Mouse (Mus musculus): ENCODE data around the gene Phf6.
"Not testable (repeated sequence)": the region's sequence is repeated elsewhere in the genome, so short reads cannot be mapped to it uniquely, and the experiment has no call there.

The Phf6 gene

DNA sequence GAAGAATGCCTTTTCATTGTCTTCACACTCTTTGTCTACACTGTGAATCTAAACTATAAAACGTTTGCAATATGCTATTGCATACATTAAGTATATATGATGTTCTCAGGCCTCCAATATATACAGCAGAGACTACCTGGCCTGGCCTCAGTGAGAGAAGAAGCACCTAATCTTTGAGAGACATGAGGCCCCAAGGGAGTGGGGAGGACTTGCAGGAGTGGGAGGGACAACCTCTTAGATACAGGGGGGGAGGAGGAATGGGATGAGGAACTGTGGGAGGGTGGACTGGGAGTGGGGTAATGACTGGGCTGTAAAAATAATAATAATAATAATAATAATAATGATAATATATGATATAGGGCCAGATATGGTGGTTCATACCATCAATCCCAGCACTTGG lies 66.5 kb downstream of the Phf6 start:
- no peak for DNase-seq (ENCODE audit: low spot score in 2 of 2)

GRCm38 (mm10) chrX:52981378-52981777 lies 69.3 kb downstream of the Phf6 start:
- no peak for DNase-seq (ENCODE audit: low spot score in 2 of 2)

GRCm38 (mm10) chrX:52987905-52988783 lies 76.1 kb downstream of the Phf6 start, which contains the start of gene Hprt:
TSS of gene Hprt (plus strand) at chrX:52988137.
- peak; percentile 74 to 81 for DNase-seq (ENCODE audit: low spot score in 2 of 2)

DNA sequence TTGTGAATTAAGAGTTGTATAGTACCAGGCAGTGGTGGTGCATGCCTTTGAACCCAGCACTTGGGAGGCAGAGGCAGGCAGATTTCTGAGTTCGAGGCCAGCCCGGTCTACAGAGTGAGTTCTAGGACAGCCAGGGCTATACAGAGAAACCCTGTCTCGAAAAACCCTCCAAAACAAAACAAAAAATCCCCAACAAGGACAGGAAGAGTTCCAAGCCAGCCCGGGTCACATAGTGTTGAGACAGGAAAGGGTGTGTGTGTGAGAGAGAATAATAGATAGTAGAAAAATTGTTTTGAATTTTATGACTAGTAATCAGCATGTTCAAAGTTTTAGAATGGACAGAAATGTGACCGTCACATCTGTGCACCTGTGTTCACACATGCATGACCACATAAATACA lies 82.7 kb downstream of the Phf6 start:
- DNase-seq (ENCODE audit: low spot score in 2 of 2), result not testable (repeated sequence)

- peak in 1 of 2 experiments; percentile 5 for DNase-seq (ENCODE audit: low spot score in 2 of 2)
Observed at GRCm38 (mm10) chrX:53004887-53005286, 92.8 kb downstream of the Phf6 start.

DNA sequence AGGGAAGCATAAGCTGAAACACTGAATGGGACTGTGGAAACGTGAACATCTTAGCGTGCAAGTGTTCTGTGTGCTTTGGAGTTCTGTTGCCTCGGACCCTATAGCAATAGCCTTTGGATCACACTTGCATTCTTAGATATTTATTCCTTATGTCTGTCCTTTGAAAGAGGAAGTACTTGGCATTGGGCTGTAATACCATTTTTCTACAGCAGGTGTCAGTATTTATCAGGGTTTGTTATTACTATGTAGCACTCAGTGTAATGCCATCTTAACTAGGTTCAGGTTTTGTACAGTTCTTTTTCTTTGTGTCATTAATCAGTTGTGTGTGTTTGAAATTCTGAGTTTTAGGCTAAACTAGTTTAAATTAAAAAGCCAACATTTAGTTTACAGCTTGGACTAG lies 94.0 kb downstream of the Phf6 start:
- DNase-seq (ENCODE audit: low spot score in 2 of 2), result peak in 1 of 2 experiments; percentile 60

Data from thymus, postnatal 10 days (tissue).